Mouse (Mus musculus): ENCODE data around the gene 2300003K06Rik. TPM values are rescaled to one million over a fixed set of nuclear protein-coding genes. Genes with fewer than 3 reads are reported as not detected.

2300003K06Rik gene
- not detected in 2 replicates for polyA plus RNA-seq (2012; rRNA removed)

DNA sequence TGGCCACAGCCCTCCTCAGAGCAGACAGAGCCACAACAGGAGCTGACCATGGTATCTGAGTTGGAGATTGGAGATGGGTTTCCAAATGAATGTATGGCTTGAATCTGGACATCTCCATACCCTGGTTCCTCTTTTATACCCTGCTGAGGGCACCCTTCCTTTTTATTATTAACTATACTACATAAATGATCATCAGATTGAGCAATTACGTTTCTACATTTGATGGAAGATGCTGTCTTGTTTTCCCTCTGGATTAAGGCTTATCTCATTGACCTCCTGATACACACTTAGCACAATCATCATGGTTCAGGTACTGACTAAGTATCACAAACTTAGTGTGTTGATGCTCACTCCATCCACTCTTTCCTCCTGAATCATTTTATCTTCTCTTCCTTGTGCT, at the start of gene 2300003K06Rik:
Gene 2300003K06Rik, minus strand, starts transcription at position 101 of the 400 bp plus-strand sequence.

DNA sequence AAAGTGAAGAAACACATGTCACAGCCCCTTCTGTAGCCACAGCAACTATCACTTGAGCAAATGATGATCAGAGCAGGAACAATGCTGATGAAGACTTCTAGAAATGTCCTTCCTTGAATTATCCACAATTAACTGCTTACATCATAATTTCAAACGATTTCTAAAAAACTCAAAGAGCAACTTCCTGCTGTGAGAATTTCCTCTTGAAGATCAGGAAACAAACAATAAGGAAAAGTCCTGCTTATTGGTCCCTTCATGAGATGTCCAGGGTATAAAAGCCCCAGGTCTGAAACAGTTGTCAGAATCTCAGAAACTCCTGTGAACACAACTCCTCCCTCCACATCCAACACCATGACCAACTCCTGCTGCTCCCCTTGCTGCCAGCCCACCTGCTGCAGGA, 41.0 kb upstream of the 2300003K06Rik start, which contains the start of gene Gm11567:
Gene Gm11567, plus strand, starts transcription at position 301 of the 400 bp plus-strand sequence.

DNA sequence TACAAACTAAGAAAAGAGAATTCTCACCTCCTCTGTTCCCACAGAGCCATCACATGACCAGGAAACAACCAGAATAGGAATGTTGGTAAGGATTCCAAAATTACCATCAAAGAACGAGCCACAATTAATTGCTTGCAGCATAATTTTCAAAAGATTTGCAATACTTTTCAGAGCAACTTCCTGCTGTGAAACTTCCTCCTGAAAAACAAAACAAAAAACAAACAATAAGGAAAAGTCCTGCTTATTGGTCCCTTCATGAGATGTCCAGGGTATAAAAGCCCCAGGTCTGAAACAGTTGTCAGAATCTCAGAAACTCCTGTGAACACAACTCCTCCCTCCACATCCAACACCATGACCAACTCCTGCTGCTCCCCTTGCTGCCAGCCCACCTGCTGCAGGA, 35.2 kb upstream of the 2300003K06Rik start, which contains the start of gene Krtap9-1:
Gene Krtap9-1, plus strand, starts transcription at position 301 of the 400 bp plus-strand sequence.

GRCm38 (mm10) chr11:99864176-99864575, 26.3 kb upstream of the 2300003K06Rik start, which contains the start of gene Gm11559:
Gene Gm11559 (plus strand): TSS chr11:99864476.

GRCm38 (mm10) chr11:99857617-99858016, 19.8 kb upstream of the 2300003K06Rik start, which contains the start of gene Gm11568:
Gene Gm11568 (plus strand): TSS chr11:99857917.

DNA sequence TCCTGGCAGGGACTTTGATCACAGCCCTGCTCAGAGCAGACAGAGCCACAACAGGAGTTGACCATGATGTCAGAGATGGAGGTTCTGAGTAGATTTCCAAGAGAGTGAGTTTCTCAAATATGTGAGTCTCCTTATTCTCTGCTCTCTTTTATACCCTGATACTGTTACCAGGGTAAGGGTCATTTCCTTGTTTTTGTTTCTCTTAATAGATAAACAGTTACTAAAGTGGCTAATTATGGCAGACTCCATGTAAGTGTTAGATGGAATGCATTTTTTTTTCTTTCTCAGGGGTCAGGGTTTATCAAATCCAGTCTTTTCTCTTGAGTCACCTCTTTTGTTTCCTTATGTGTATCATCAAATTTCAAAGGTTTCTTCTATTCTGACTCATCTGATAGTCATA, 13.6 kb upstream of the 2300003K06Rik start, which contains the start of gene Krtap4-16:
Gene Krtap4-16, minus strand, starts transcription at position 101 of the 400 bp plus-strand sequence.

DNA sequence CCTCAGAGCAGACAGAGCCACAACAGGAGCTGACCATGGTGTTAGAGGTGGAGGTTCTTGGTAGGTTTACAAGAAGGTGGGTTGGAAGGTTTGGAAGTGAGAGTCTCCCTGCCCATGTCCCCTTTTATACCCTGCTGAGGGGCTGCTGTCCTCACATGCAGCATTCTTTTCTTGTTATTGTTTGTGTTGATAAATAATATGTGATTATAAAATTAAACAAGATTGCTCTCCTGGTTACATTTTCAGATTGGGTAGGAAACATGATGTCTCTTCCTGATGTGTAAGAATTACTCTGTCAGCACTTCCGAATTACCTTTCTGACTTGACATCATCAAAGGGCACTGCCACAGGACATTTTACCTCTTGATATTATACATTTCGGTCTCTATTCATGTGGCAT, 22.3 kb downstream of the 2300003K06Rik start, which contains the start of gene Gm11564:
Gene Gm11564, minus strand, starts transcription at position 101 of the 400 bp plus-strand sequence.

GRCm38 (mm10) chr11:99809792-99810191, 28.1 kb downstream of the 2300003K06Rik start, which contains the start of gene Krtap4-13:
Gene Krtap4-13 (minus strand): TSS chr11:99809892.

GRCm38 (mm10) chr11:99804346-99804745, 33.5 kb downstream of the 2300003K06Rik start, which contains the start of gene Gm11554:
Gene Gm11554 (minus strand): TSS chr11:99804446.

GRCm38 (mm10) chr11:99798832-99799231, 39.0 kb downstream of the 2300003K06Rik start, which contains the start of gene Gm11569:
Gene Gm11569 (minus strand): TSS chr11:99798932.

GRCm38 (mm10) chr11:99793367-99793766, 44.5 kb downstream of the 2300003K06Rik start, which contains the start of gene Gm11596:
Gene Gm11596 (minus strand): TSS chr11:99793467.

Other genes starting within 250 kb of the 2300003K06Rik start
- not detected in 2 replicates for gene Krtap1-3, start 246.7 kb downstream of the 2300003K06Rik start, polyA plus RNA-seq (2012; rRNA removed)
- gene Krtap9-3, start 240.0 kb downstream of the 2300003K06Rik start, polyA plus RNA-seq (2012; rRNA removed) = not detected in 2 replicates
- not detected in 2 replicates for gene Gm11938, start 234.8 kb downstream of the 2300003K06Rik start, polyA plus RNA-seq (2012; rRNA removed)
- not detected in 2 replicates for gene Gm11937, start 227.9 kb downstream of the 2300003K06Rik start, polyA plus RNA-seq (2012; rRNA removed)
- not detected in 2 replicates for gene Krtap2-4, start 223.2 kb downstream of the 2300003K06Rik start, polyA plus RNA-seq (2012; rRNA removed)
- not detected in 2 replicates for gene Gm11562, start 217.6 kb downstream of the 2300003K06Rik start, polyA plus RNA-seq (2012; rRNA removed)
- gene Krtap4-1, start 209.8 kb downstream of the 2300003K06Rik start, polyA plus RNA-seq (2012; rRNA removed) = not detected in 2 replicates
- not detected in 2 replicates for gene Krtap4-2, start 203.0 kb downstream of the 2300003K06Rik start, polyA plus RNA-seq (2012; rRNA removed)
- gene Krtap4-7, start 194.0 kb downstream of the 2300003K06Rik start, polyA plus RNA-seq (2012; rRNA removed) = not detected in 2 replicates
- gene Gm11555, start 187.8 kb downstream of the 2300003K06Rik start, polyA plus RNA-seq (2012; rRNA removed) = not detected in 2 replicates
- gene Gm11563, start 179.1 kb downstream of the 2300003K06Rik start, polyA plus RNA-seq (2012; rRNA removed) = not detected in 2 replicates
- not detected in 2 replicates for gene Krtap4-6, start 172.1 kb downstream of the 2300003K06Rik start, polyA plus RNA-seq (2012; rRNA removed)
- not detected in 2 replicates for gene Gm14190, start 147.3 kb downstream of the 2300003K06Rik start, polyA plus RNA-seq (2012; rRNA removed)
- not detected in 2 replicates for gene Gm14180, start 103.8 kb downstream of the 2300003K06Rik start, polyA plus RNA-seq (2012; rRNA removed)
- gene Gm11595, start 65.2 kb downstream of the 2300003K06Rik start, polyA plus RNA-seq (2012; rRNA removed) = not detected in 2 replicates
- gene Krtap4-8, start 57.4 kb downstream of the 2300003K06Rik start, polyA plus RNA-seq (2012; rRNA removed) = not detected in 2 replicates
- not detected in 2 replicates for gene Krtap4-9, start 52.9 kb downstream of the 2300003K06Rik start, polyA plus RNA-seq (2012; rRNA removed)
- not detected in 2 replicates for gene Gm11596, start 44.6 kb downstream of the 2300003K06Rik start, polyA plus RNA-seq (2012; rRNA removed)
- gene Gm11569, start 39.1 kb downstream of the 2300003K06Rik start, polyA plus RNA-seq (2012; rRNA removed) = not detected in 2 replicates
- gene Gm11554, start 33.6 kb downstream of the 2300003K06Rik start, polyA plus RNA-seq (2012; rRNA removed) = not detected in 2 replicates
- not detected in 2 replicates for gene Krtap4-13, start 28.2 kb downstream of the 2300003K06Rik start, polyA plus RNA-seq (2012; rRNA removed)
- gene Gm11564, start 22.4 kb downstream of the 2300003K06Rik start, polyA plus RNA-seq (2012; rRNA removed) = not detected in 2 replicates
- not detected in 2 replicates for gene Krtap4-16, start 13.5 kb upstream of the 2300003K06Rik start, polyA plus RNA-seq (2012; rRNA removed)
- not detected in 2 replicates for gene Gm11568, start 19.9 kb upstream of the 2300003K06Rik start, polyA plus RNA-seq (2012; rRNA removed)
- gene Gm11559, start 26.4 kb upstream of the 2300003K06Rik start, polyA plus RNA-seq (2012; rRNA removed) = not detected in 2 replicates
- not detected in 2 replicates for gene Krtap9-1, start 35.3 kb upstream of the 2300003K06Rik start, polyA plus RNA-seq (2012; rRNA removed)
- not detected in 2 replicates for gene Gm11567, start 41.1 kb upstream of the 2300003K06Rik start, polyA plus RNA-seq (2012; rRNA removed)
- gene Krtap31-1, start 69.9 kb upstream of the 2300003K06Rik start, polyA plus RNA-seq (2012; rRNA removed) = not detected in 2 replicates
- not detected in 2 replicates for gene Gm11565, start 76.7 kb upstream of the 2300003K06Rik start, polyA plus RNA-seq (2012; rRNA removed)
- gene Krtap31-2, start 98.2 kb upstream of the 2300003K06Rik start, polyA plus RNA-seq (2012; rRNA removed) = not detected in 2 replicates
- gene Krtap9-5, start 110.4 kb upstream of the 2300003K06Rik start, polyA plus RNA-seq (2012; rRNA removed) = not detected in 2 replicates
- gene Krtap29-1, start 141.0 kb upstream of the 2300003K06Rik start, polyA plus RNA-seq (2012; rRNA removed) = not detected in 2 replicates
- gene Krtap16-1, start 148.5 kb upstream of the 2300003K06Rik start, polyA plus RNA-seq (2012; rRNA removed) = not detected in 2 replicates
- gene Krtap17-1, start 155.9 kb upstream of the 2300003K06Rik start, polyA plus RNA-seq (2012; rRNA removed) = not detected in 2 replicates
- not detected in 2 replicates for gene Krt33a, start 178.1 kb upstream of the 2300003K06Rik start, polyA plus RNA-seq (2012; rRNA removed)
- not detected in 2 replicates for gene Krt33b, start 191.8 kb upstream of the 2300003K06Rik start, polyA plus RNA-seq (2012; rRNA removed)
- not detected in 2 replicates for gene Krt34, start 203.5 kb upstream of the 2300003K06Rik start, polyA plus RNA-seq (2012; rRNA removed)
- gene Krt31, start 212.5 kb upstream of the 2300003K06Rik start, polyA plus RNA-seq (2012; rRNA removed) = not detected in 2 replicates

Data from liver, embryonic 18 days (tissue).